Mouse (Mus musculus): ENCODE results near the gene Sec24d. TPM values are rescaled to one million over a fixed set of nuclear protein-coding genes. Genes with fewer than 3 reads are reported as not detected.

Sec24d gene
- polyA plus RNA-seq, 1 experiment from 2014 or later: 32.5 TPM

GRCm38 (mm10) chr3:123337853-123338252 is 70.6 kb downstream of the Sec24d start:
- H3K4me1 ChIP-seq (replicated peaks; ENCODE audit: control insufficient read depth, insufficient read depth, low read length): peaks cover 2% of the 10 kb centered on the region; the same call in 1 of the 2 replicates
- H3K9me3 ChIP-seq (ENCODE audit: control insufficient read depth, low read length): no peaks in the 10 kb centered on the region
- no peak overlapping the region for H3K9ac ChIP-seq (ENCODE audit: low read depth, low read length)
- H3K27ac ChIP-seq (ENCODE audit: low read depth, low read length): no peak overlapping the region
- ATAC-seq (replicated peaks; ENCODE audit: low FRiP score): no peak
- H3K4me3 ChIP-seq (ENCODE audit: low read depth, low read length): no peak overlapping the region
- H3K4me2 ChIP-seq: no peak overlapping the region
- 84% methylated on average over 6 of the region's 6 CpGs for WGBS
- H3K27me3 ChIP-seq (replicated peaks; ENCODE audit: control insufficient read depth, insufficient read depth, low read length): no peaks in the 10 kb centered on the region
- no peak for DNase-seq (ENCODE audit: low spot score)
- no peaks in the 10 kb centered on the region; the same call in 1 of the 2 replicates for H3K36me3 ChIP-seq (ENCODE audit: control insufficient read depth, insufficient read depth, low read length)

GRCm38 (mm10) chr3:123338666-123339195 is 71.5 kb downstream of the Sec24d start:
- Histone ChIP-seq H3K36me3 (ENCODE audit: control insufficient read depth, insufficient read depth, low read length) (no peaks in the 10 kb centered on the region; the same call in 1 of the 2 replicates), H3K4me3 (ENCODE audit: low read depth, low read length) (no peak overlapping the region), H3K27me3 (replicated peaks; ENCODE audit: control insufficient read depth, insufficient read depth, low read length) (no peaks in the 10 kb centered on the region), H3K9ac (ENCODE audit: low read depth, low read length) (no peak overlapping the region), H3K4me1 (replicated peaks; ENCODE audit: control insufficient read depth, insufficient read depth, low read length) (0 out of 2 replicates have a peak, but pooled peaks cover 2% of the 10 kb centered on the region), H3K4me2 (no peak overlapping the region), H3K27ac (ENCODE audit: low read depth, low read length) (no peak overlapping the region), H3K9me3 (ENCODE audit: control insufficient read depth, low read length) (no peaks in the 10 kb centered on the region)
- no peak for DNase-seq (ENCODE audit: low spot score)
- no peak for ATAC-seq (replicated peaks; ENCODE audit: low FRiP score)
- 56% methylated on average over 12 of the region's 12 CpGs for WGBS

- Histone ChIP-seq H3K27ac (ENCODE audit: low read depth, low read length) (no peak overlapping the region), H3K4me2 (no peak overlapping the region), H3K4me1 (replicated peaks; ENCODE audit: control insufficient read depth, insufficient read depth, low read length) (no peaks in the 10 kb centered on the region), H3K9ac (ENCODE audit: low read depth, low read length) (no peak overlapping the region), H3K4me3 (ENCODE audit: low read depth, low read length) (no peak overlapping the region), H3K36me3 (ENCODE audit: control insufficient read depth, insufficient read depth, low read length) (no peaks in the 10 kb centered on the region; the same call in 1 of the 2 replicates), H3K27me3 (replicated peaks; ENCODE audit: control insufficient read depth, insufficient read depth, low read length) (no peaks in the 10 kb centered on the region), H3K9me3 (ENCODE audit: control insufficient read depth, low read length) (no peaks in the 10 kb centered on the region)
- DNase-seq (ENCODE audit: low spot score) (no peak), ATAC-seq (replicated peaks; ENCODE audit: low FRiP score) (no peak)
- 87% methylated on average over 2 of the region's 2 CpGs for WGBS
Measured at GRCm38 (mm10) chr3:123341049-123341448, 73.8 kb downstream of the Sec24d start.

GRCm38 (mm10) chr3:123343690-123344089 is 76.4 kb downstream of the Sec24d start:
- H3K9me3 ChIP-seq (ENCODE audit: control insufficient read depth, low read length): no peaks in the 10 kb centered on the region
- H3K4me3 ChIP-seq (ENCODE audit: low read depth, low read length): no peak overlapping the region
- H3K4me1 ChIP-seq (replicated peaks; ENCODE audit: control insufficient read depth, insufficient read depth, low read length): no peaks in the 10 kb centered on the region
- no peak overlapping the region for H3K27ac ChIP-seq (ENCODE audit: low read depth, low read length)
- H3K9ac ChIP-seq (ENCODE audit: low read depth, low read length): no peak overlapping the region
- DNase-seq (ENCODE audit: low spot score): no peak
- no peaks in the 10 kb centered on the region for H3K27me3 ChIP-seq (replicated peaks; ENCODE audit: control insufficient read depth, insufficient read depth, low read length)
- H3K4me2 ChIP-seq: no peak overlapping the region
- WGBS: 61% methylated on average over 6 of the region's 6 CpGs
- H3K36me3 ChIP-seq (ENCODE audit: control insufficient read depth, insufficient read depth, low read length): peaks cover 2% of the 10 kb centered on the region; the same call in 1 of the 2 replicates
- ATAC-seq (replicated peaks; ENCODE audit: low FRiP score): no peak

- DNase-seq (ENCODE audit: low spot score) (no peak), ATAC-seq (replicated peaks; ENCODE audit: low FRiP score) (no peak)
- H3K4me1 ChIP-seq (replicated peaks; ENCODE audit: control insufficient read depth, insufficient read depth, low read length): no peaks in the 10 kb centered on the region
- H3K4me2 ChIP-seq: no peak overlapping the region
- H3K36me3 ChIP-seq (ENCODE audit: control insufficient read depth, insufficient read depth, low read length): peaks cover 4% of the 10 kb centered on the region; the same call in 1 of the 2 replicates
- no peak overlapping the region for H3K27ac ChIP-seq (ENCODE audit: low read depth, low read length)
- no peak overlapping the region for H3K4me3 ChIP-seq (ENCODE audit: low read depth, low read length)
- H3K9ac ChIP-seq (ENCODE audit: low read depth, low read length): no peak overlapping the region
- 77% methylated on average over 12 of the region's 12 CpGs for WGBS
- H3K9me3 ChIP-seq (ENCODE audit: control insufficient read depth, low read length): no peaks in the 10 kb centered on the region
- H3K27me3 ChIP-seq (replicated peaks; ENCODE audit: control insufficient read depth, insufficient read depth, low read length): no peaks in the 10 kb centered on the region
Measured at GRCm38 (mm10) chr3:123348080-123348802, 81.0 kb downstream of the Sec24d start.

GRCm38 (mm10) chr3:123350602-123351001 is 83.3 kb downstream of the Sec24d start:
- no peaks in the 10 kb centered on the region for H3K9me3 ChIP-seq (ENCODE audit: control insufficient read depth, low read length)
- 72% methylated on average over 8 of the region's 8 CpGs for WGBS
- H3K36me3 ChIP-seq (ENCODE audit: control insufficient read depth, insufficient read depth, low read length): peaks cover 4% of the 10 kb centered on the region; the same call in 1 of the 2 replicates
- H3K9ac ChIP-seq (ENCODE audit: low read depth, low read length): no peak overlapping the region
- ATAC-seq (replicated peaks; ENCODE audit: low FRiP score) (no peak), DNase-seq (ENCODE audit: low spot score) (no peak)
- H3K4me3 ChIP-seq (ENCODE audit: low read depth, low read length): no peak overlapping the region
- no peak overlapping the region for H3K27ac ChIP-seq (ENCODE audit: low read depth, low read length)
- H3K4me1 ChIP-seq (replicated peaks; ENCODE audit: control insufficient read depth, insufficient read depth, low read length): no peaks in the 10 kb centered on the region
- H3K27me3 ChIP-seq (replicated peaks; ENCODE audit: control insufficient read depth, insufficient read depth, low read length): no peaks in the 10 kb centered on the region
- no peak overlapping the region for H3K4me2 ChIP-seq

GRCm38 (mm10) chr3:123351519-123351918 is 84.3 kb downstream of the Sec24d start:
- ATAC-seq (replicated peaks; ENCODE audit: low FRiP score) (no peak), DNase-seq (ENCODE audit: low spot score) (no peak)
- H3K4me1 ChIP-seq (replicated peaks; ENCODE audit: control insufficient read depth, insufficient read depth, low read length): no peaks in the 10 kb centered on the region
- no peaks in the 10 kb centered on the region for H3K9me3 ChIP-seq (ENCODE audit: control insufficient read depth, low read length)
- H3K9ac ChIP-seq (ENCODE audit: low read depth, low read length): no peak overlapping the region
- no peak overlapping the region for H3K27ac ChIP-seq (ENCODE audit: low read depth, low read length)
- 60% methylated on average over 2 of the region's 2 CpGs for WGBS
- H3K27me3 ChIP-seq (replicated peaks; ENCODE audit: control insufficient read depth, insufficient read depth, low read length): no peaks in the 10 kb centered on the region
- H3K4me2 ChIP-seq: no peak overlapping the region
- no peak overlapping the region for H3K4me3 ChIP-seq (ENCODE audit: low read depth, low read length)
- H3K36me3 ChIP-seq (ENCODE audit: control insufficient read depth, insufficient read depth, low read length): peaks cover 2% of the 10 kb centered on the region; the same call in 1 of the 2 replicates

- H3K4me2 ChIP-seq: no peak overlapping the region
Measured at GRCm38 (mm10) chr3:123353183-123353582, 85.9 kb downstream of the Sec24d start.

GRCm38 (mm10) chr3:123353661-123354060 is 86.4 kb downstream of the Sec24d start:
- Histone ChIP-seq H3K36me3 (ENCODE audit: control insufficient read depth, insufficient read depth, low read length) (peaks cover 7% of the 10 kb centered on the region; the same call in 1 of the 2 replicates), H3K9me3 (ENCODE audit: control insufficient read depth, low read length) (no peaks in the 10 kb centered on the region), H3K4me2 (no peak overlapping the region), H3K4me1 (replicated peaks; ENCODE audit: control insufficient read depth, insufficient read depth, low read length) (no peaks in the 10 kb centered on the region), H3K27me3 (replicated peaks; ENCODE audit: control insufficient read depth, insufficient read depth, low read length) (no peaks in the 10 kb centered on the region), H3K9ac (ENCODE audit: low read depth, low read length) (no peak overlapping the region), H3K4me3 (ENCODE audit: low read depth, low read length) (no peak overlapping the region), H3K27ac (ENCODE audit: low read depth, low read length) (no peak overlapping the region)
- 92% methylated on average over 12 of the region's 12 CpGs for WGBS
- no peak for ATAC-seq (replicated peaks; ENCODE audit: low FRiP score)
- no peak for DNase-seq (ENCODE audit: low spot score)

More at GRCm38 (mm10) chr3:123353183-123353582, 85.9 kb downstream of the Sec24d start:
- no peaks in the 10 kb centered on the region for H3K9me3 ChIP-seq (ENCODE audit: control insufficient read depth, low read length)
- H3K4me1 ChIP-seq (replicated peaks; ENCODE audit: control insufficient read depth, insufficient read depth, low read length): no peaks in the 10 kb centered on the region
- peaks cover 7% of the 10 kb centered on the region; the same call in 1 of the 2 replicates for H3K36me3 ChIP-seq (ENCODE audit: control insufficient read depth, insufficient read depth, low read length)
- 62% methylated on average over 6 of the region's 6 CpGs for WGBS
- ATAC-seq (replicated peaks; ENCODE audit: low FRiP score) (no peak), DNase-seq (ENCODE audit: low spot score) (no peak)
- H3K27ac ChIP-seq (ENCODE audit: low read depth, low read length): no peak overlapping the region
- no peak overlapping the region for H3K4me3 ChIP-seq (ENCODE audit: low read depth, low read length)
- H3K27me3 ChIP-seq (replicated peaks; ENCODE audit: control insufficient read depth, insufficient read depth, low read length): no peaks in the 10 kb centered on the region
- no peak overlapping the region for H3K9ac ChIP-seq (ENCODE audit: low read depth, low read length)
